15 mouse cellular contexts compared by ENCODE assay signal in genomic region chr11:100948317-100948716, GRCm38 (mm10).
"Had no signal": no experiment of that assay in that cellular context is flagged by ENCODE, and none has a peak within 500 bp of the region (broad histone marks: within the 10 kb centered on the region; RNA-seq: fewer than 3 reads in every experiment).

No protein-coding gene starts in this region.

- H3K4me2 ChIP-seq: neural tube, embryonic 13.5 days; neural tube, embryonic 15.5 days; stomach, embryonic 15.5 days had no signal

- H3K9ac ChIP-seq: neural tube, embryonic 13.5 days; neural tube, embryonic 15.5 days; stomach, embryonic 15.5 days had no signal

- DNase-seq: retina, postnatal 1 day; right cerebral cortex, adult 18-20 months; right cerebral cortex, postnatal 14 days; right cerebral cortex, postnatal 25 days; right cerebral cortex, postnatal 4 days; spleen, adult 18-20 months; thymus, adult 18-20 months; thymus, adult 2 months; thymus, postnatal 14 days; thymus, postnatal 36 days; thymus, postnatal 4 days had no signal

- H3K4me3 ChIP-seq: neural tube, embryonic 13.5 days; neural tube, embryonic 15.5 days; stomach, embryonic 15.5 days had no signal

- H3K27ac ChIP-seq: neural tube, embryonic 13.5 days; neural tube, embryonic 15.5 days; stomach, embryonic 15.5 days; stomach, postnatal 0 days had no signal

- H3K27me3 ChIP-seq: neural tube, embryonic 13.5 days; neural tube, embryonic 15.5 days; stomach, embryonic 15.5 days had no signal

- H3K9me3 ChIP-seq: neural tube, embryonic 13.5 days; neural tube, embryonic 15.5 days; stomach, embryonic 15.5 days had no signal

- H3K36me3 ChIP-seq: neural tube, embryonic 13.5 days; neural tube, embryonic 15.5 days; stomach, embryonic 15.5 days had no signal
